Mouse (Mus musculus): Measurements from ENCODE around the gene Xylt1. TPM values are rescaled to one million over a fixed set of nuclear protein-coding genes. Genes with fewer than 3 reads are reported as not detected.

Gene Xylt1
- total RNA-seq, 2 experiments from 2014 or later, result 6.9 to 8.6 TPM

- no peak for DNase-seq
These were observed 14.7 kb downstream of the Xylt1 start for GRCm38 (mm10) chr7:117395511-117395910.

- DNase-seq, result no peak
These were observed 17.1 kb downstream of the Xylt1 start for GRCm38 (mm10) chr7:117397877-117398276.

DNA sequence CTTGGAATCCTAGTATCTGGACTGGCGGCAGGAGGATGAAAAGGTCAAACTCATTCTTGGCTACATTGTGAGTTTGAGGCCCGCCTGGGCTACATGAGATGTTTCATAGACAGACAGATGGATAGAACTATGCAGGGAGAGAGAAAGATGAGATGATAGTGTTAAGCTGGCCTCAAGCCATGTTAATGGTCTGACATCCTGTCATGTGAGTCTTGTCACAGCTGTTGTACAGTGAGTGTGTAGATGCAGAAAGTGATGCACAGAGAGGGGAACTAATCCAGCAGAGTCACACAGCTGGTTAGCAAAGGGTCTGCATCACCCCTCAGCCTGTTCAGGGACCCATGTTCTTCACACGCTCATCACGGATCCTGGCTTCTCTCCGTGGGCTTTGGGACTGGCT lies 19.2 kb downstream of the Xylt1 start:
- no peak for DNase-seq

DNA sequence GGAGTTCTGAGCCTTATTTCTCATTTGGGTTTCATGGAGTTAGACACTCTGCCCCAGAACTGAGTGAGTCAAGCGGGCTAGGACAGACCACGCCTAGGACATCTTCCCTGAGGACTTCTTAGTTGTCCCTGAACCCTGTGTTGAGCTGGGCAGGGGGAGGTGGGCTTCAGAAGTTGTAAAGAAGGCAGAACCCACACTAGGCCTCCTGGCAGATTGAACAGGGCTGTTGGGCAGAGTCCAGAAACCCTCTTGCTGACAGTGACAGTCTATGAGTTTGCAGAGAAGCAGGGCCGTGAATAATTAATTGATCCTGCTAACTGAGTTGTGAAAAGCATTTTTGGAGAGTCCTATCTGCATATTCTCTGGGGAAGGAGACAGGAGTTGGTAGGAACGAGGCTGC lies 20.8 kb downstream of the Xylt1 start:
- no peak for DNase-seq

DNA sequence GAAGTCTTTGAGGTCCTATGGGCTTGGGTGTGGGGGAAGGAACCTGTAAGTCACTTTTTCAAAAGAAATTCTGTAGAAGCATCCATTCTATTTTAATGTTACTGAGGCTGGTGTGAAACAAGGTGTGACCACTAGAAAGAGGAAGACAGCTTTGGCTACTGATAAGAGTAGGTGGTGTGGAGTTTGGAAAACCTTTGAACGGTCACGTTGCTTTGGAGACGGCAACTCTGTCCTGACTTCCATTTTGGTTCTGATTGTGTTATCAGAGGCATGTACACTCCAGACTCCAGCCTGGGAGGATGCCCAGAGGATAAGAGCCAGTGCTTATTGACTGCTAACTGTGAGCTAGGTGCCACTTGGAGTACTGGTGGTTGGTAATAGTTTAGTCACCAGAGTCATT lies 25.6 kb downstream of the Xylt1 start:
- DNase-seq, result no peak

DNA sequence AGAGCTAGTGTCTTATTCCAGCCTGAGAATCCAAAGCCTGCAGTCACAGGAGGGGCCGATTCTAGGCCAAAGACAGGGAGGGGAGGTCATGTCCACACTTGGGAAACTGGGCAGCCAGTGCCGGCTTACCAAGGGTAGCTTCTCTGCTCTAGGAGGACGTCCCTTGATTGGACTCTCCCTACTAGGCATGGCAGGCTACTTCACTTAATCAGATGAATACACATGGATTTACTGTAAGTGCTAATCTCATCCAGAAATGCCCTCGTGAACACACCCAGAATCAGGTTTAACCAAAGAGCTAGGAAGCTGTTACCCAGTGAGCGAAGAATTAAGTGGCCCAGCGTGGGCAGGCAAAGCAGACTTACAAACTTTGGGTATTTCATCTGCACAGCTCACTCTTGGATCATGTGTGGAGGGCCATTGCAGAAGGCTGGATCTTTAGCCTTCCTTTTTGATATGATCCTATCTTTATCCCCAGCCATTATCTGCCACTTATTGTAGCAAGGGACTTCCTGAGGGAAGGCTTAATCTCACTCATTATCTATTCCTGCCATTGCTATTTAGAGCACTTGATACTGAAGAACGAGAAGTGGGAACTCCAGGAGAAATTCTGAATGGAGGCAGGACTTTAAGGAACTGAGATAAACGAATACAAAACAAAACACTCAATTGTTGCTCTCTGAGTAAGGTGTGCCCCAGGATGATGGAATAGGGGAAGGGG lies 28.6 kb downstream of the Xylt1 start:
- no peak for DNase-seq

GRCm38 (mm10) chr7:117411874-117412273 lies 31.1 kb downstream of the Xylt1 start:
- DNase-seq, result no peak

GRCm38 (mm10) chr7:117412405-117412804 lies 31.6 kb downstream of the Xylt1 start:
- DNase-seq, result peak; percentile 62

DNA sequence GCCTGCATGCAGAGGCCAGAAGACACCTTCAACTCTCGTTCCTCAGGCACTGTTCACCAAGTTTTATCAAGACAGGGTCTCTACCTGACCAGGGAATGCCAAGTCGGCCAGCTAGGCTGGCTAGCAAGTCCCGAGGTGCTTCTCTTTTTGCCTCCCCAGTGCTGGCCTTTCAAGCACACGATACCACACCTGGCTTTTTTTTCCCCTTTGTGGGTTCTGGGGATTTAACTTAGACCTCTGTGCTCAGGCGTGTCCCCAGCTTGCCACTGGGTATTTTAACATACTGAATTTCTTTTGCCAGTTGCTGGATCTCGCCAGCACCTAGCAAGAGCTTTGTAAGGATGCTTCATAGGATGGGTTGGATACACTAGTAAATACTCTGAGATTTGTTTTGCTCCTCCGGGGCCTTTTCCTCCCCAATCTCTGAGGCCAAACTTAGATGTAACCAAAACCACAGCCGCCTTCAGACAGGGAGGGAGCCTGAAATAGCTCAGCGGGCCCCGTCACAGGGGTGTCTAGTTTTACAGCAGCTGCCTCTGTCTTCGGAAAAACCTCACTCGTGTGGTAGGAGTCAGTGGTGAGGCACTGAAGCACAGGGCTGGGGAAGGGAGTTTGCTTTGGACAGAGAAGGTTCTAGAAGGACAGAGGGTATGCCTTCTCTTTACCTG lies 33.7 kb downstream of the Xylt1 start:
- DNase-seq, result peak; percentile 38

- no peak for DNase-seq
These were observed 34.2 kb downstream of the Xylt1 start for GRCm38 (mm10) chr7:117415009-117415363.

- DNase-seq, result peak; percentile 29
These were observed 38.3 kb downstream of the Xylt1 start for GRCm38 (mm10) chr7:117419041-117419440.

DNA sequence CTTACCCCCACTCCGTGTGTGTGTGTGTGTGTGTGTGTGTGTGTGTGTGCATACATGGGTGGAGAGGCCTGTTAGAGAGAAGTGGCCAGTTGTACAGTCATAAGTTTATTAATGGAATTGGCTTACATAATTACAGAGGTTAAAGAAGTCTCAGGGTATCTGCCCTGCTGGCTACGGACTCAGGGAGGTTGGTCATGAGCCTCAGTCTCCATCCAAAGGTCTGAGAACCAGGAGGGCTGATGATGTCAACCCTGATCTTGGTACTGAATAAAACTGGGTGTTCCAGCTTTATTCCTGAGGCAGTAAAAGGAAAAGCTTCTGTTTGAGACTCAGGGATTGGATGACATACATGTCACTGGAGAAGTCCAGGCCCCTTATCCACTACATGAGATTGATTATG lies 39.1 kb downstream of the Xylt1 start:
- DNase-seq, result no peak

DNA sequence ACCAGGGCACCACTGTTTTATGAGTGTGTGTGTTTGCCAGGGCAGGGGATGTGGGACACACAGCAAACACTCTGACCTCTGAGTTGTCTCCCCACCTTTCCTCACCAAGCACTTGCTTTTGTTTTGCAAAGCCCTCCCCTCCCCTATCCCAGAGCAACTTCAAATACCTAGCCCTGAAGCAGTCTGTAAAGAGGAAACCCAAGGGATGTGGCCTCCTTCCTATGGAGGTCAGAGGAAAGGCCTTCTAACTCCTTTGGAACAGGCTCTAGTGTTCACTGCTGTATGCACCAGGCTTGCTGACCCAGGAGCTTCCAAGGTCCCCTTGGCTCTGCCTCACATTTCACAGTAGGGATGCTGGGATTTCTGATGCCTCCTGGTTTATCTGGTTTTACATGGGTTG lies 39.5 kb downstream of the Xylt1 start:
- DNase-seq, result no peak

GRCm38 (mm10) chr7:117420836-117421566 lies 40.2 kb downstream of the Xylt1 start:
- DNase-seq, result no peak

DNA sequence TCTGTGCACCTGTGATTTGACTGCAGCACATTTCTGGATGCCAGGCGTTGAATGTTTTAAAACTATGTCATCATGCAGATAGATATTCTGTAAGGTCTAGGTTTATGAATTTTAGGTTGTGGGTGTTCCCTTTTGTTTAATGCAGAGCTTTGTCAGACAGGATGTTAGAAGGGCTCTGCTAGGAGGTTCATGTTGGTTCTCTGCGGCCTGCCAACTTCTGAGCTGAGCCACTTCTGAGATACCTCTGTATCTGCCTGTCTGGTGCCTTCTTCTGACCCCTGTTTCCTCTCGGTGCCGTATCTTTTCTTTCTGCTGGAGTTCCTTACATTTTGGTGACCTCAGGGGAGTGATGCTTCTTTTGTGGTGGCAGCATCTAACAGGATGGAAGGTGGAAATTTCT lies 44.1 kb downstream of the Xylt1 start:
- DNase-seq, result no peak

DNA sequence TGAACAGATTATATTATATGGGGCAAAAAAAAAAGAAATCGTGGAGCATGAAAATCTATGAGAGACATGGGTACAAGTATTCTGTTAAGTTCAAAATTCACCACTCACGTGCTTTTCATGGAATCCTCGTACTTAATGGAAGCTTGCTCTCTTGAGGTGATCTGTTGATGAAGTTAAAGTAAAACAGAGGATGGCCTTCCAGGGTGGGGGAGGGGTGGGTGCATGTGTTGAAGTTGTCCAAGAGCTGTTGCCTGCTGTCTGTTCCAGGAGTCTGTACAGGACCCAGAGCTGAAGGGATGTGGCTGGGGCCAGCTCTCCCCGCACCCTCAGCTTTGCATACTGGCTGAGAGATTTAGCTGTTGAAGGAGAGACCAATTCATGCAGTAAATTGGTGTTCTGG lies 45.6 kb downstream of the Xylt1 start:
- DNase-seq, result no peak

GRCm38 (mm10) chr7:117428690-117429224 lies 48.0 kb downstream of the Xylt1 start:
- DNase-seq, result no peak

DNA sequence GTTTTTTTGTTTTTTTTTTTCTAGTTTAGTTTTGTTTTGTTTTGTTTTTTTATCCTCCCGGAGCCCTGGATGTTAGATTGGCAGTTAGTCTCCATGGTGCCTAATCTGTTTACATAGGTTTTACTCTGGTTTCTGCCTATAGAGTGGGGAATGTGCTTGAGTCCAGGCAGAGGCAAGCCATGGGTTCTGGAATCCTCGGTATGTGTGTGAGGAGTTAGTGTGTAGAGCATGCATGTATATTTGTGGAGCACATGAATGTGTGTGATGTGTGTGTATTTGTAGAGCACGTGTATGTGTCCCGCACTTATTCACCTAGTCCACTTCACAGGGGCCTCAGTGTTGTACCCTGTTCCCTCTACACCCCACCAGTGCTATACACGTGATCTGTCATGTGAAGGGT lies 48.7 kb downstream of the Xylt1 start:
- no peak for DNase-seq

DNA sequence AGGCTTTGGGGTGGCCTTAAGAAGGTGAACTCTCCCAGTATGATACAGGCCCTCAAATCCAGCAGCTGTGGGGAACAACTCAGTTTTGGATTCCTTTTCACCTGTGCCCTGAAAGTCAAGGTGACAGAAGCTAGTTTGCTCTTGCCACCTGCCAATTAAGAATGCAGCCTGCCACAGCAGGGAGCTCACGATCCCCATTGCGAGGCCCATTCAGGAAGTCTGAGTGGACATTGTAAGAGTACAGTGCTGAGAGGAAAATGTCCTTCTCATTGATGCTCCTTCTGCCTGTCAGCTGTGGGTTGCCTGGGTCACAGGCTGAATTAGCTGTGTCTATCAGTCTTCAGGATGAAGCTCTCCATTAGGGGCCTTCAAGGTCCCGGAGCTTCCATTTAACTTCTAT lies 49.1 kb downstream of the Xylt1 start:
- no peak for DNase-seq

- no peak for DNase-seq
These were observed 49.7 kb downstream of the Xylt1 start for GRCm38 (mm10) chr7:117430361-117430935.

DNA sequence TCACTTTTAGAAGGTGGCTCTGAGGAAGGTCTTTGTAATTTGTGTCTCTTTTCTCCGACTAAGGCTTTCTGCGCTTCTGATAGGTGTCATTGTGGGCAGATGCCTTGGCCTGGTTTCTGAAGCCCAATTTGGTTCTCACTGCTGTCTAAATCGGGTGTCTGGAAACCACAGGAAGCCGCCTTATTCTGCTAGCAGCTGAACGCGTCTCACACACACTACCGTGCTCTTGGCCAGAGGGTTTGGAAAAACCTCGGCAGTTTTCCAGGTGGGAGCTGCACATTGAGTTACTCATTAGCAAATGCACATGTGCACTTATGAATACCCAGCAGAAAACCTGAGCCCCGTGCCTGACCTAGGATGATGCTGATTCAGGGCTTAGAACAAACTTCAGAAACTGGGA lies 52.9 kb downstream of the Xylt1 start:
- no peak for DNase-seq

DNA sequence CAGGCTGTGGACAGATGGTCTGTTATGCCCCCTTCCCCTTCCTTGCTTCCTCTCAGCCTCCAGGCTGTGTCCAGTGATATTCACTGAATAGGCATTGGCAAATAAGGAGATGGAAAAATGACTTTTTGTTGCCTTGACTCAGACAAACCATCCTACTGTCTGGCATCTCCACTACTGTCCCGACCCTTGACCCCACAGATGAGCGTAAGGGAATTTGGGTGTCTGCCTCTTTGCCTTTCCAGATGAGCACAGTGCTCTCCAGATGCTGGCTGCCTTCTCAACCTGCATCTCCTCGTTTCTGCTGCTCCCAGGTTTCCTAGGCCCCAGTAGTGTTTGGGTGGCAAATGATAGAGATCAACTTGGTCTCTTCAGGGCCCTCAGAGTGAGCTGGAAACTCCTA lies 54.3 kb downstream of the Xylt1 start:
- DNase-seq, result no peak
